Mouse (Mus musculus): ENCODE results near the gene Gm29797.

DNA sequence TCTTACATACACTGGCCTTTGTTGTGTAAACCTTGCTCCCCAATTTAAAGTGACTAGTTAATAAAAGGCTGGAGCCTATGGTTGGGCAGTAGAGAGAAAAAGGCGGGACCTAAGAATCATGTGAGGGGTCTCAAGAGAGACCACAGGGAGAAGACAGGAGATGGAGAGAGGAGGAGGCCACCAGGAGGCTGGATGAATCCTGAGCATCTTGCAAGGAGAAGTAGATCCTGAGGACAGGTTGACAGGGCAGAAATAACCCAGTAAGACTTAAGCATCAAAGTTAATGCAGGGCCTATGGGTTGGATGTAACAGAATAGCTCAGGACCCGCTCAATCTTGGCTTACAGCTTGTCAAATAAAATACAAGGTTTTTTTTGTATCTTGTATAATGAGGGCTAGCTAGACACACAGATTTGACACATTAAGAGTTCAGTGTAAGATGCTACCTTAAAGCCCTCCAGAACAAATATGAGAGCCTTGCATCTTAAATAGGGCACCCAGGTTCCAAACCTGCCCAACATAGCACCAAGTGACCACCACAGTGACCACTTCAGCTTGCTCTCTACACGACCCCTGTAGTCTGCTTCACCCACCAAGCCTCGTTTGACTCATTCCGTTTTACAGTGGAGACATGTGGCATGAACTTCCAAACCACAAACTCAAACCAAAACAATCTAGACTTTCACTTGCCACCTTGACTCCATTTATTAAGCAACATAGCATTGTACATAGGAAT lies 37.9 kb upstream of the Gm29797 start:
- no peak for TF ChIP-seq CTCF (IDR thresholded peaks at IDR 0.05; ENCODE audit: borderline replicate concordance, insufficient read depth, low read depth, low read length)
- no peak for TF ChIP-seq POLR2A (IDR thresholded peaks at IDR 0.05; ENCODE audit: borderline replicate concordance, insufficient read depth, low read length)

All from cerebellum, adult 2 months (tissue).